ENCODE assay signal across 8 mouse cellular contexts in genomic region chr14:55681160-55682117, GRCm38 (mm10). TPM values are rescaled to one million over a fixed set of nuclear protein-coding genes. Genes with fewer than 3 reads are reported as not detected.
DNase-seq lines count a peak whose midpoint lies in the region; ATAC-seq lines count a peak whose summit lies in the region.

Tinf2 (minus strand) TSS chr14:55681820.

- peak; percentile 96 for ATAC-seq in megakaryocyte progenitor cell, adult 5-6 weeks (replicated peaks; ENCODE audit: poor library complexity)

- peak; percentile 90 for DNase-seq in adipocyte (ENCODE audit: low spot score)
- DNase-seq in embryo, embryonic 10 days (ENCODE audit: low spot score) = peak; percentile 99
- DNase-seq in gastrocnemius, postnatal 10 days = peak; percentile 86
- DNase-seq in induced T-regulatory cell, adult 2 months (ENCODE audit: low read depth) = peak; percentile 99
- peak; percentile 94 to 98 for DNase-seq in left cerebral cortex, adult 9 months (ENCODE audit: low spot score in 2 of 2)
- peak; percentile 95 for DNase-seq in right cerebral cortex, postnatal 14 days
- peak; percentile 89 to 91 for DNase-seq in urinary bladder, postnatal 36 days (ENCODE audit: low spot score in 2 of 2)

RNA-seq across cellular contexts. Expression of gene Tinf2, which starts in this region (rescaled TPM):
- total RNA-seq in gastrocnemius, postnatal 10 days (2021) = 10 to 100 TPM; 11.7 to 14.9 TPM
- 19.4 and 23.1 TPM in 2 replicates for total RNA-seq in megakaryocyte progenitor cell, adult 5-6 weeks (2015)
- total RNA-seq in megakaryocyte progenitor cell, adult 5-6 weeks (2017) = 17.7 and 26.3 TPM in 2 replicates

Comparison
In these comparisons a context has a peak if more than half of its experiments do, and no peak if none do; other contexts are left out.
1. Peak in every context shown above with its lines: DNase-seq and ATAC-seq.